Mouse (Mus musculus): ENCODE data around the gene Cd47. TPM values are rescaled to one million over a fixed set of nuclear protein-coding genes. Genes with fewer than 3 reads are reported as not detected.

Cd47 gene
- polyA plus RNA-seq, 1 experiment from 2014 or later, result 46.2 TPM

DNA sequence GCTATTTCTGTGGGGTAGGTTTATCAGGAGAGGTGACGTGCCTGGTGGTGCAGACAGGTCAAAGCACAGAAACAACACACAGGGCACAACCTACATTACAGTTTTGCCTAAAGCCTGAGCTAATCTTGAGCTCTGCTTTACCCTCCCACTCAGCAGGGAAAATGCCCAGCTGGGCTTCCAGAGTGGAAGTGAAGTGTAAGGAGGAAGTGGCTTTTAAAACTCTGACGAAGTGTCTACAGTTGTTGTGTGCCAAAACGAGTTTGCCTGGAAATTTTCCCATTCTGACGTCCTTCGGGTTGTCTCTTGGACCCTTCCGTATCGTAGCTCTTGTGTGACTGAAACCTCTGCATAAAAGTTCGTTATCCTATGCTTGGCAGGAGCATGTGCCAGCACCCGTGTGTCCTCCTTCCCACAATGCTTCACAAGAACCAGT, 7.9 kb upstream of the Cd47 start:
- no peak for ATAC-seq (ENCODE audit: extremely low read depth, insufficient number of reproducible peaks, low FRiP score, low TSS enrichment)
- Histone ChIP-seq H3K36me3 (no peaks in the 10 kb centered on the region), H3K9me3 (no peaks in the 10 kb centered on the region), H3K4me1 (peaks cover 15% of the 10 kb centered on the region), H3K4me2 (peak overlapping the region; percentile 61), H3K9ac (peak overlapping the region; percentile 48; the same call in 1 of the 2 replicates), H3K27ac (replicated peaks) (peak overlapping the region; percentile 51), H3K4me3 (peak overlapping the region; percentile 29), H3K27me3 (replicated peaks) (no peaks in the 10 kb centered on the region)
- 21% methylated on average over 9 of the region's 9 CpGs for WGBS

GRCm38 (mm10) chr16:49793596-49793995, 6.7 kb upstream of the Cd47 start:
- no peaks in the 10 kb centered on the region for H3K9me3 ChIP-seq
- no peaks in the 10 kb centered on the region for H3K27me3 ChIP-seq (replicated peaks)
- WGBS, result 82% methylated on average over 9 of the region's 9 CpGs
- H3K4me3 ChIP-seq, result no peak overlapping the region
- H3K36me3 ChIP-seq, result no peaks in the 10 kb centered on the region
- H3K4me1 ChIP-seq, result peaks cover 15% of the 10 kb centered on the region
- H3K9ac ChIP-seq, result no peak overlapping the region
- H3K27ac ChIP-seq (replicated peaks), result no peak overlapping the region
- ATAC-seq (ENCODE audit: extremely low read depth, insufficient number of reproducible peaks, low FRiP score, low TSS enrichment), result no peak
- H3K4me2 ChIP-seq, result no peak overlapping the region

GRCm38 (mm10) chr16:49796271-49796670, 4.1 kb upstream of the Cd47 start:
- H3K4me1 ChIP-seq, result peaks cover 35% of the 10 kb centered on the region
- H3K4me2 ChIP-seq, result no peak overlapping the region
- no peak for ATAC-seq (ENCODE audit: extremely low read depth, insufficient number of reproducible peaks, low FRiP score, low TSS enrichment)
- H3K27me3 ChIP-seq (replicated peaks), result no peaks in the 10 kb centered on the region
- no peaks in the 10 kb centered on the region for H3K9me3 ChIP-seq
- no peaks in the 10 kb centered on the region for H3K36me3 ChIP-seq
- H3K27ac ChIP-seq (replicated peaks), result no peak overlapping the region
- no peak overlapping the region for H3K9ac ChIP-seq
- WGBS, result 82% methylated on average over 2 of the region's 2 CpGs
- no peak overlapping the region for H3K4me3 ChIP-seq

DNA sequence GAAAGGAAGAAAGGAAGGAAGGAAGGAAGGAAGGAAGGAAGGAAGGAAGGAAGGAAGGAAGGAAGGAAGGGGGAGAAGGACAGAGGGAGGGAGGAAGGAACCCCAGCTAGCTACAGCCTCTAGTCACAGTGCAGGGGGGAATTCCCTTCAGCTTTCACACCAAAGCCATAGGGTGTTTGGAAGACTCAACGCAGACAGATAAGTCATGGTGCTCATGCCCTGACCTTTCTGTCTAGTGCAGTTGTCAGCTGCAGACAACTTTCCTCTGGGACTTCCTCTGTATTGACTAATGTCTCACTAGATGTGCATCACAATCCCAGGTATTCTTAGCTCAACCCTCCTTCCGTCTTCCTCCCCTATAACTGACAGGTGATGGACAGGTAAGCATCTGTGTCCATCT, 3.4 kb upstream of the Cd47 start:
- H3K9ac ChIP-seq, result no peak overlapping the region
- no peak for ATAC-seq (ENCODE audit: extremely low read depth, insufficient number of reproducible peaks, low FRiP score, low TSS enrichment)
- H3K9me3 ChIP-seq, result no peaks in the 10 kb centered on the region
- no peaks in the 10 kb centered on the region for H3K36me3 ChIP-seq
- H3K4me1 ChIP-seq, result peaks cover 35% of the 10 kb centered on the region
- no peak overlapping the region for H3K4me2 ChIP-seq
- no peaks in the 10 kb centered on the region for H3K27me3 ChIP-seq (replicated peaks)
- H3K27ac ChIP-seq (replicated peaks), result no peak overlapping the region
- no peak overlapping the region for H3K4me3 ChIP-seq
- 83% methylated on average over 2 of the region's 2 CpGs for WGBS

DNA sequence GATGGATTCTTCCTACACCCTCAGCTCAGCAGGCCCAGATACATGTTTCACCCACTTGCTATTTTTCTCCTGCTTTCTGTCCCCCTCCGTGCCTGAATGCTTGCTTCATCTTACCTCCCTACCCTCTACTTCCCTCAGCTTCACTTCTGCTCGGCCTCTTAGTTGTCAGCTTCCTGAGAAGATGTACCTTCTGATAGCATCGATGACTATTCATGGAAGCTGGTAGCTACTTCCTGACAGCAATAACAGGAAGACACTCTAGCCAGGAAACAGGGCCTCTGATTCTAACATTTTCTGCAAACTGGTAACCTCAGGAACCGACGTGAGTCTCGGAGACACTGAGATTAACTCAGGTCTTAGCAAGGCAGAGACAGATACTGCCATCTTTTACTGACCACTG, 1.5 kb upstream of the Cd47 start:
- Histone ChIP-seq H3K27me3 (replicated peaks) (0 out of 2 replicates have a peak, but pooled peaks cover 2% of the 10 kb centered on the region), H3K4me1 (peaks cover 26% of the 10 kb centered on the region), H3K9me3 (no peaks in the 10 kb centered on the region), H3K9ac (no peak overlapping the region; the same call in 1 of the 2 replicates), H3K36me3 (no peaks in the 10 kb centered on the region), H3K27ac (replicated peaks) (no peak overlapping the region), H3K4me2 (no peak overlapping the region), H3K4me3 (no peak overlapping the region)
- no peak for ATAC-seq (ENCODE audit: extremely low read depth, insufficient number of reproducible peaks, low FRiP score, low TSS enrichment)
- WGBS, result 59% methylated on average over 6 of the region's 6 CpGs

DNA sequence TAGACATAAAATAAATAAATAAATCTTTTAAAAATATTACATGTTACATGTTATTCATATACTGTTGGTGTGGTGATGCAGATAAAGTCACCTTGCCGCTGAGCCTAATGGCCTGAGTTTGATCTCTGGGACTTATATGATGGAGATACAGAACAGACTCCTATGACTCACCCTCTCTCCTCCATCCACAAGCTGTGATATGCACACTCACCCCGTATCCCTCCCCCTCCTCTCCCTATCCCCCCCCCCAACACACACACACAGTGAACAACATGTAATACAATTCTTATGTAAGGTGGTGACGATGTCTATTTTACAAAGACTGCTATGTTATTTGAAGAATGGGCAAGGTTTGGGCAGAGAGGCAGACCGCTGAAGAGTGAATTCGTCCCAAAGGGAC, 663 bp downstream of the Cd47 start:
- no peak for ATAC-seq (ENCODE audit: extremely low read depth, insufficient number of reproducible peaks, low FRiP score, low TSS enrichment)
- H3K27ac ChIP-seq (replicated peaks), result no peak overlapping the region

GRCm38 (mm10) chr16:49801399-49801798, 1.1 kb downstream of the Cd47 start:
- Histone ChIP-seq H3K27me3 (replicated peaks) (0 out of 2 replicates have a peak, but pooled peaks cover 2% of the 10 kb centered on the region), H3K27ac (replicated peaks) (no peak overlapping the region), H3K9me3 (no peaks in the 10 kb centered on the region), H3K4me3 (no peak overlapping the region), H3K4me2 (no peak overlapping the region), H3K36me3 (no peaks in the 10 kb centered on the region), H3K9ac (no peak overlapping the region), H3K4me1 (peaks cover 34% of the 10 kb centered on the region)
- no peak for ATAC-seq (ENCODE audit: extremely low read depth, insufficient number of reproducible peaks, low FRiP score, low TSS enrichment)
- WGBS, result 51% methylated on average over 5 of the region's 5 CpGs

More for the DNA sequence above, 663 bp downstream of the Cd47 start:
- WGBS, result 64% methylated on average over 5 of the region's 5 CpGs
- no peaks in the 10 kb centered on the region for H3K9me3 ChIP-seq
- H3K36me3 ChIP-seq, result no peaks in the 10 kb centered on the region
- 0 out of 2 replicates have a peak, but pooled peaks cover 2% of the 10 kb centered on the region for H3K27me3 ChIP-seq (replicated peaks)
- no peak overlapping the region for H3K4me3 ChIP-seq
- H3K4me2 ChIP-seq, result no peak overlapping the region
- H3K9ac ChIP-seq, result no peak overlapping the region
- H3K4me1 ChIP-seq, result peaks cover 34% of the 10 kb centered on the region

- Histone ChIP-seq H3K36me3 (no peaks in the 10 kb centered on the region), H3K9me3 (no peaks in the 10 kb centered on the region), H3K4me1 (peaks cover 36% of the 10 kb centered on the region), H3K9ac (no peak overlapping the region), H3K27ac (replicated peaks) (no peak overlapping the region), H3K4me2 (no peak overlapping the region), H3K4me3 (no peak overlapping the region), H3K27me3 (replicated peaks) (0 out of 2 replicates have a peak, but pooled peaks cover 2% of the 10 kb centered on the region)
- ATAC-seq (ENCODE audit: extremely low read depth, insufficient number of reproducible peaks, low FRiP score, low TSS enrichment), result no peak
- WGBS, result 66% methylated on average over 2 of the region's 2 CpGs
Observed at GRCm38 (mm10) chr16:49802993-49803392, 2.7 kb downstream of the Cd47 start.

DNA sequence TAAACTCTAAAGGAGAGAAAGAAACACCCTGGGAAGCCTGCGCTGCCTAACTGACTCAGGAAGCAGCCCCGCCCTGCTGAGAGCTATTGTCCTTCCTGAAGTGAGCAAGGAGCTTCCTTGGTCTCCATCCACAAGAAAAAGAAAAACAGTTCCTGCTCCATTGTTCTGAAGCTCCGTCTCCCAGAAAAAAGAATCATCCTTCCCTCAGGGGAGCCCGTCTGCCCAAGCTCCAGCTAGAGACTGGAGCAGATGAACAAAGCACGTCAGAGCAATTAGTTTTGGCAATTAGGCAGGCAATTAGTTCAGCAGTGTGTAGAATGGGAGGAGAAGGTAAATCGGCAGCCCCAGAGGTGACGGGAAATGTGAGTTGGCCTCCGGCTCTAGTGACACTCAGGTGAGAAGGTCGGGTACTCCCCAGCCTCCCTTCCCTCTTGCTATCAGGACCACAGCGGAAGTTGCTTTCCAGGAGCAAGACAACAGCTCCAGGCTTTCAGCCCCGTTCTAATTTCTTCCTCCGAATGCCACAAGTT, 3.7 kb downstream of the Cd47 start:
- Histone ChIP-seq H3K27me3 (replicated peaks) (0 out of 2 replicates have a peak, but pooled peaks cover 2% of the 10 kb centered on the region), H3K4me3 (peak overlapping the region; percentile 47), H3K36me3 (no peaks in the 10 kb centered on the region), H3K4me1 (peaks cover 33% of the 10 kb centered on the region), H3K9ac (peak overlapping the region; percentile 71), H3K4me2 (peak overlapping the region; percentile 81), H3K27ac (replicated peaks) (0 out of 2 replicates have a peak overlapping the region, but pooled peaks have one; percentile 17), H3K9me3 (no peaks in the 10 kb centered on the region)
- ATAC-seq (ENCODE audit: extremely low read depth, insufficient number of reproducible peaks, low FRiP score, low TSS enrichment), result no peak
- WGBS, result 2% methylated on average over 12 of the region's 12 CpGs

GRCm38 (mm10) chr16:49806920-49807319, 6.6 kb downstream of the Cd47 start:
- Histone ChIP-seq H3K9ac (no peak overlapping the region), H3K4me2 (no peak overlapping the region), H3K4me3 (no peak overlapping the region), H3K4me1 (peaks cover 17% of the 10 kb centered on the region), H3K27me3 (replicated peaks) (peaks cover 2% of the 10 kb centered on the region; the same call in 1 of the 2 replicates), H3K9me3 (no peaks in the 10 kb centered on the region), H3K36me3 (no peaks in the 10 kb centered on the region), H3K27ac (replicated peaks) (no peak overlapping the region)
- no peak for ATAC-seq (ENCODE audit: extremely low read depth, insufficient number of reproducible peaks, low FRiP score, low TSS enrichment)
- WGBS, result 87% methylated on average over 10 of the region's 10 CpGs

- no peak overlapping the region for H3K27ac ChIP-seq (replicated peaks)
- no peak overlapping the region for H3K4me2 ChIP-seq
- no peak overlapping the region for H3K9ac ChIP-seq
- no peak overlapping the region for H3K4me3 ChIP-seq
- no peak for ATAC-seq (ENCODE audit: extremely low read depth, insufficient number of reproducible peaks, low FRiP score, low TSS enrichment)
- H3K36me3 ChIP-seq, result no peaks in the 10 kb centered on the region
- H3K4me1 ChIP-seq, result peaks cover 16% of the 10 kb centered on the region
- H3K27me3 ChIP-seq (replicated peaks), result peaks cover 2% of the 10 kb centered on the region; the same call in 1 of the 2 replicates
- WGBS, result 49% methylated on average over 7 of the region's 7 CpGs
- H3K9me3 ChIP-seq, result no peaks in the 10 kb centered on the region
Observed at GRCm38 (mm10) chr16:49807419-49807841, 7.1 kb downstream of the Cd47 start.

GRCm38 (mm10) chr16:49807862-49808430, 7.6 kb downstream of the Cd47 start:
- no peaks in the 10 kb centered on the region for H3K36me3 ChIP-seq
- H3K9me3 ChIP-seq, result no peaks in the 10 kb centered on the region
- 73% methylated on average over 18 of the region's 18 CpGs for WGBS
- H3K4me2 ChIP-seq, result no peak overlapping the region
- H3K9ac ChIP-seq, result no peak overlapping the region
- H3K27me3 ChIP-seq (replicated peaks), result peaks cover 2% of the 10 kb centered on the region; the same call in 1 of the 2 replicates
- peaks cover 16% of the 10 kb centered on the region for H3K4me1 ChIP-seq
- H3K27ac ChIP-seq (replicated peaks), result no peak overlapping the region
- no peak overlapping the region for H3K4me3 ChIP-seq
- no peak for ATAC-seq (ENCODE audit: extremely low read depth, insufficient number of reproducible peaks, low FRiP score, low TSS enrichment)
